Mouse (Mus musculus) ES-Bruce4 (cell line): ENCODE measurements around the gene Leo1. TPM values are rescaled to one million over a fixed set of nuclear protein-coding genes. Genes with fewer than 3 reads are reported as not detected.

Source experiments
- H3K27ac ChIP-seq: 2 replicates; pipeline ENCODE4 v1.5.1; 2012; ENCODE audit warnings: low read length, inconsistent platforms; ENCODE audit not compliant: insufficient read depth
- H3K27me3 ChIP-seq: 2 replicates; pipeline ENCODE4 v1.6.1; 2012; ENCODE audit warnings: mild to moderate bottlenecking, low read length, inconsistent platforms; ENCODE audit not compliant: control insufficient read depth, poor library complexity, insufficient read depth, severe bottlenecking
- H3K36me3 ChIP-seq: 2 replicates; pipeline ENCODE4 v1.6.1; 2012; ENCODE audit warnings: inconsistent platforms, mild to moderate bottlenecking, low read length, moderate library complexity; ENCODE audit not compliant: control insufficient read depth, poor library complexity, insufficient read depth, severe bottlenecking
- H3K4me1 ChIP-seq: one replicate; pipeline ENCODE4 v1.8.1; 2011; ENCODE audit warnings: low read length; ENCODE audit not compliant: control insufficient read depth, insufficient read depth
- H3K4me3 ChIP-seq: 2 replicates; pipeline ENCODE4 v1.5.1; 2011; ENCODE audit warnings: low read depth, mild to moderate bottlenecking, low read length
- H3K9ac ChIP-seq: 2 replicates; pipeline ENCODE4 v1.6.1; 2012; ENCODE audit warnings: low read depth, mild to moderate bottlenecking, inconsistent platforms; ENCODE audit not compliant: poor library complexity, severe bottlenecking
- H3K9me3 ChIP-seq: replicated peaks from 2 replicates; pipeline ENCODE4 v1.6.1; 2012; ENCODE audit warnings: mild to moderate bottlenecking, low read length, inconsistent platforms; ENCODE audit not compliant: control insufficient read depth, poor library complexity, insufficient read depth, severe bottlenecking
- CTCF ChIP-seq: IDR thresholded peaks from one replicate; pipeline ENCODE4 v1.8.1; 2011; ENCODE audit warnings: low read depth, low read length
- EP300 ChIP-seq: IDR thresholded peaks from 2 replicates; pipeline ENCODE4 v1.6.1; 2011; ENCODE audit warnings: low read depth, low read length; ENCODE audit not compliant: insufficient read depth
- POLR2A ChIP-seq: IDR thresholded peaks from one replicate; pipeline ENCODE4 v1.8.1; 2011; ENCODE audit warnings: low read length; ENCODE audit not compliant: insufficient read depth
- polyA plus RNA-seq: library from polyadenylated mRNA; stranded (reverse); fragments of >200 nt; gene quantifications from 2 replicates; pipeline ENCODE4 v1.2.4, GENCODE M21; 2011; ENCODE audit warnings: low read depth; ENCODE audit not compliant: missing spikeins, insufficient read depth, insufficient read length

Gene Leo1
- polyA plus RNA-seq, 1 experiment = 57.7 TPM

DNA sequence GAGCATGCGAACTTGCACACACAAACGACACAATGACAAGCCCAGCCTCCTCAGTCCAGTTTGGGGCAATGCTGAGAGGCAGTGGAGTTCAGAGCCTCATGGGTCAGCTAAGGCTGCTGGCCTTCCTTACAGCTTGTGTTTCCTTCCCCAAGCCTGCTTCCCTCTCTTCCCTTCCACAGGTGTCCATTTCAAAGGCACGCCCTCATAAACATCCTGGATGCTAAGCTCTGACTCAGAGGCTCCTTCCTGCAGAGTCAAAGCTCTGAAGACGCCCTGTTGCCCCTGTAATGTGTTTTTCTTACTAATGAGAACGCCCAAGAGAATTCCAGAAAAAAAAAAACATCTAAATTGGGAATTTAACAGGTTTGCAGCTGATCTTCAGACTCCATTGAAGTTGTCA, 17.6 kb upstream of the Leo1 start:
- H3K4me1 ChIP-seq = peaks cover 10% of the 10 kb centered on the region
- H3K9ac ChIP-seq = no peak overlapping the region
- H3K9me3 ChIP-seq = no peaks in the 10 kb centered on the region
- no peaks in the 10 kb centered on the region for H3K27me3 ChIP-seq
- H3K36me3 ChIP-seq = no peaks in the 10 kb centered on the region
- TF ChIP-seq CTCF = no peak
- no peak for TF ChIP-seq POLR2A
- TF ChIP-seq EP300 = no peak
- H3K27ac ChIP-seq = peak overlapping the region; percentile 14; the same call in 1 of the 2 replicates
- no peak overlapping the region for H3K4me3 ChIP-seq

DNA sequence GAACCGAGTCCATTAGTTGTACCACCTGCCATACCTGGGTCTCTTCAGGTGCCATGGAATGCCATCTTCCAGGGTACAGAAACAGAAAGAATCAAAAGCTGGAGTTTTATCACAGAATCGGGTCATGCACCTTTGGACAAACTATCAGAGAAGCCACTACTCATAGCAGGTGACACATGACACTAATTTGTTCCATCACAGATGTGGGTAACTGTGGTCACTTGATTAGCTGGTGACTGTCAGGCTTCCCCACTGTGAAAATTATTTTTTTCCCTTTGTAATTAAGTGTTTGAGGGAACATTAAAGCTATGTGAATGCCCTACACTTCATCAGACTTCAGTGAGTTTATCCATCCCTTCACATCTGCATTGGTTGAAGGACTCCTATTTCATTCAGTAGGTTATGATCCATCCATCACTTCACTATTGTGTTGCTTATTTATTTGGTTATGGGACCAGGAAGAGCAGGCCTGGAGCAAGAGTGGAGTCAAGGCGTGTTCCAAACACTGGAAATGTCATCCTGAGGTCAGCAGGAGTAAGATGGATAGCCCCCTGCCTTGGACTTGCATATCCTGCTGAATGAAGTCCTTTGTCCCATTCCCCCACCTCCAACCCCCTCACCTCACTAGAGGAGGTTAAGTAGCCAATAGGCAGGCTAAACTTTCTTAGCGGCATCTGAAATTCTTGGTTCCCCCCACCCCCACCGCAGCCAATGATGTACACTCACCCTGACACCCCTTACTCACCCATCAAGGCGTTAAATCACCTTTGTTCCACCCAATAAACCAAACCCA, 16.8 kb upstream of the Leo1 start:
- Histone ChIP-seq H3K9me3 (no peaks in the 10 kb centered on the region), H3K9ac (no peak overlapping the region), H3K27me3 (no peaks in the 10 kb centered on the region), H3K36me3 (no peaks in the 10 kb centered on the region), H3K4me1 (peaks cover 10% of the 10 kb centered on the region), H3K27ac (peak overlapping the region; percentile 21; the same call in 1 of the 2 replicates), H3K4me3 (no peak overlapping the region)
- TF ChIP-seq EP300 = peak; percentile 67; the same call in 1 of the 2 replicates
- no peak for TF ChIP-seq POLR2A

DNA sequence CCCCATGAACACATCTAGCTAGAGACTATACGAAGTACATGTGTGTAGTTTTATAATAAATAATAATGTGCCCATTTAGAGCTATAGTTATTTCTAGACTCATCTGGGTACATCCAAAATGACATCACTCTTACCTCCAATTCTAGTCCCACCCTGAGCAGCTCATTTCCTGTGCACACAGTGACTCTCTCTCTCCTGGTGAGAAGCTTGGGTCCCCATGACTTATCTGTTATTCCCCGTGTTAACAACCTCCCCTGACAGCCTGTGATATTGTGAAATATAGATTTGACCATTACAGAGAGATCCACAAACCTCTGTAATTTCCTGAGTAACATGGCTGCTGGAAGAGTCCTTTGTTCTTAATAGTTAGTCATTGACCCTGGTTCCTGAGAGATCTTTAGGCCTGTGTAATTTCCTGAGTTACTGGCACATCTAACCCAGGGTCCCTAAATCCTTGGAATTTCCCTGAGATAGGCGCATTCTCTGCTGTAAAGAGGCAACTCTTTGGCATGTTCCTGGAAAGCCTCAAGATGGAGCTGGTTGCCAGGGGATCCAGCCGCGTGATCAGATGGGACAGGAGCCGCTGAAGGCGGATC, 15.4 kb upstream of the Leo1 start:
- H3K4me3 ChIP-seq = no peak overlapping the region
- no peaks in the 10 kb centered on the region for H3K27me3 ChIP-seq
- H3K4me1 ChIP-seq = peaks cover 10% of the 10 kb centered on the region
- no peak overlapping the region for H3K27ac ChIP-seq
- no peak overlapping the region for H3K9ac ChIP-seq
- TF ChIP-seq POLR2A = no peak
- no peak for TF ChIP-seq EP300
- no peaks in the 10 kb centered on the region for H3K36me3 ChIP-seq
- no peaks in the 10 kb centered on the region for H3K9me3 ChIP-seq

DNA sequence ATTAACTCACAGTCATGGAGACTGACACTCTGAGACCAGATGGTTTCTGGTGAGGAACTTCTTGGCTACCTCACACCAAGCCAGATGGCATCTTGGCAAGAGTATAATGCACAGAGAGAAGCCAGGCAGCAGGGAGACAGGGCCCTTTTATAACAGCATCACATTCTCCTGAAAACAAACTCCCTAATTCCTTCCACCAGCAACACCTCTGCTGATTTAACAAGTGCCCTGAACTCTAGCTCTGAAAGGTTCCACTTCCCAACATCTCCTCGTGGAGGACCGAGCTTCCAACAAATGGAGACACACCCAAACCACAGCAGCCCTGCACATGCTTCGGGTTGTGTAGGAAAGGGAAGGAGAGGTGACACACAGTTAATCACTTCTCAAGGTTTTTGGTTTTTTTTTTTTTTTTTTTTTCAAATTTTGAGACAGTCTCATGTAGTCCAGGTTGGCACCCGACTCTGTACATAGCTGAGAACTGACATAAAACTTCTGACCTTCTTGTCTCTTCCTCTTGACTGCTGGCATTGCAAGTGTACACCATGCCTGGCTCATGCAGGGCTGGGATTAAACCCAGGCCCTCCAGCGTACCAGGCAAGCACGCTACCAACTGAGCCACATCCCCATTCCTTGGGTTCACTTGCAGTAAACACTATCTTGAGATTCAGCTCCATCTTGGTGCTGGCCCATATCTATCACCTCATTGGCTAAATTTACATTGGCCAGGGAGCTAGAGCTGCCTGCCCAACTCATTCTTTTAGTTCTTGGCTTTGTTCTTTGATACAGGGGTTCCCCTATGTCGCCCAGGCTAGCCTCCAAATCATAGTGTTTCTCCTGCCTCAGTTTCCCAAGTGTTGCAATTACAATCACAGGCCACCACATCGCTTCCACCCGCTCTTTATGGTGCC, 13.7 kb upstream of the Leo1 start:
- H3K36me3 ChIP-seq = no peaks in the 10 kb centered on the region
- no peaks in the 10 kb centered on the region for H3K27me3 ChIP-seq
- H3K27ac ChIP-seq = no peak overlapping the region
- H3K4me3 ChIP-seq = no peak overlapping the region
- no peak for TF ChIP-seq CTCF
- no peak for TF ChIP-seq EP300
- no peak for TF ChIP-seq POLR2A
- H3K9ac ChIP-seq = no peak overlapping the region
- no peaks in the 10 kb centered on the region for H3K9me3 ChIP-seq
- H3K4me1 ChIP-seq = peaks cover 10% of the 10 kb centered on the region

DNA sequence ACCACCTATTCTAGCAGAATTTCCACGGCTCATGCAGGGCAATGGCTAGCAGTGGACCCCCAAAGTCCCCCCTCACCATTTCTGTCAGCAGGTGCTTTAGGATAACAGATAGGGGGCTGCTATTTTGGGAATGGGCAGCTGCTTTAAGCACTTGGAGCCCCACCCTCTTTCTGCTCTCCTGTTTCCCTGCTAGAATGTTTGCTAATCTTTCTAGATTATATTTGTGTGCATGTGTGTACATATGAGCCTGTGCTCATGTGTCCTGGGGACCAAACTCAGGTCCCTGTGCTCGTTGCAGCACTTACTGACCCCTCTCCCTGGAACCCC, 13.1 kb upstream of the Leo1 start:
- H3K4me1 ChIP-seq = peaks cover 10% of the 10 kb centered on the region
- H3K27me3 ChIP-seq = no peaks in the 10 kb centered on the region
- TF ChIP-seq POLR2A (no peak), CTCF (no peak), EP300 (no peak)
- H3K27ac ChIP-seq = no peak overlapping the region
- H3K9me3 ChIP-seq = no peaks in the 10 kb centered on the region
- H3K9ac ChIP-seq = no peak overlapping the region
- no peak overlapping the region for H3K4me3 ChIP-seq
- H3K36me3 ChIP-seq = no peaks in the 10 kb centered on the region

DNA sequence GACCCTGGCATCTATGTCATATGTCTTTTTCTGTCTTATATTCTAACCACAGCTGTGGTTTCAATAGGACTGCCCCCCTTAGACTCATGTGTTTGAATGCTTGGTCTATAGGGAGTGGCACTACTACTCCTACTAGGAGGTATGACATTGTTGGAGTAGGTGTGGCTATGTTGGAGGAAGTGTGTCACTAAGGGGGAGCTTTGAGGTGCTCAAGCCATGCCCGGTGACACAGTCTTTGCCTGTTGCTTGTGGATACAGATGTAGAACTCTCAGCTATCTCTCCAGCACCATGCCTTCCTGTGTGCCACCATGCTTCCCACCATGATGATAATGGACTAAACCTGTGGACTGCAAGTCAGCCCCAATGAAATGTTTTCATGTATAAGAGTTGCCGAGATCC, 12.3 kb upstream of the Leo1 start:
- Histone ChIP-seq H3K4me1 (peaks cover 9% of the 10 kb centered on the region), H3K36me3 (no peaks in the 10 kb centered on the region), H3K27ac (no peak overlapping the region), H3K4me3 (no peak overlapping the region), H3K9me3 (no peaks in the 10 kb centered on the region), H3K27me3 (no peaks in the 10 kb centered on the region), H3K9ac (no peak overlapping the region)
- no peak for TF ChIP-seq CTCF
- TF ChIP-seq POLR2A = no peak
- no peak for TF ChIP-seq EP300
